Mouse (Mus musculus): ENCODE results near the gene Wdr74. TPM values are rescaled to one million over a fixed set of nuclear protein-coding genes. Genes with fewer than 3 reads are reported as not detected.

Wdr74 gene
- polyA plus RNA-seq, 1 experiment = 17.5 TPM

GRCm38 (mm10) chr19:8712870-8713305, 22.7 kb upstream of the Wdr74 start:
- no peak for TF ChIP-seq POLR2A (IDR thresholded peaks at IDR 0.05; ENCODE audit: low read depth, low read length)
- no peak for TF ChIP-seq CTCF (IDR thresholded peaks at IDR 0.05; ENCODE audit: extremely low read depth, insufficient read length, insufficient replicate concordance, low read depth, low read length)
- Histone ChIP-seq H3K27ac (ENCODE audit: insufficient read depth, low read depth, low read length) (peak overlapping the region; percentile 84), H3K27me3 (ENCODE audit: control insufficient read depth, insufficient read depth, low read length) (no peaks in the 10 kb centered on the region), H3K4me1 (ENCODE audit: control insufficient read depth, insufficient read depth, insufficient read length, low read length) (peaks cover 32% of the 10 kb centered on the region; the same call in 1 of the 2 replicates), H3K36me3 (ENCODE audit: control insufficient read depth, insufficient read depth, low read length) (peaks cover 38% of the 10 kb centered on the region), H3K4me3 (ENCODE audit: low read depth, low read length) (peak overlapping the region; percentile 69)
- under 1% methylated on average over 13 of the region's 13 CpGs for WGBS

GRCm38 (mm10) chr19:8713306-8713996, 22.2 kb upstream of the Wdr74 start:
- Histone ChIP-seq H3K4me3 (ENCODE audit: low read depth, low read length) (peak overlapping the region; percentile 69), H3K4me1 (ENCODE audit: control insufficient read depth, insufficient read depth, insufficient read length, low read length) (peaks cover 32% of the 10 kb centered on the region; the same call in 1 of the 2 replicates), H3K27ac (ENCODE audit: insufficient read depth, low read depth, low read length) (peak overlapping the region; percentile 84), H3K36me3 (ENCODE audit: control insufficient read depth, insufficient read depth, low read length) (peaks cover 33% of the 10 kb centered on the region), H3K27me3 (ENCODE audit: control insufficient read depth, insufficient read depth, low read length) (no peaks in the 10 kb centered on the region)
- peak; percentile 61 for TF ChIP-seq CTCF (IDR thresholded peaks at IDR 0.05; ENCODE audit: extremely low read depth, insufficient read length, insufficient replicate concordance, low read depth, low read length)
- TF ChIP-seq POLR2A (IDR thresholded peaks at IDR 0.05; ENCODE audit: low read depth, low read length) = peak; percentile 99
- under 1% methylated on average over 51 of the region's 51 CpGs for WGBS

GRCm38 (mm10) chr19:8713997-8714652, 21.5 kb upstream of the Wdr74 start:
- Histone ChIP-seq H3K4me3 (ENCODE audit: low read depth, low read length) (peak overlapping the region; percentile 69), H3K27ac (ENCODE audit: insufficient read depth, low read depth, low read length) (peak overlapping the region; percentile 84), H3K4me1 (ENCODE audit: control insufficient read depth, insufficient read depth, insufficient read length, low read length) (peaks cover 32% of the 10 kb centered on the region; the same call in 1 of the 2 replicates), H3K36me3 (ENCODE audit: control insufficient read depth, insufficient read depth, low read length) (peaks cover 26% of the 10 kb centered on the region), H3K27me3 (ENCODE audit: control insufficient read depth, insufficient read depth, low read length) (no peaks in the 10 kb centered on the region)
- 12% methylated on average over 13 of the region's 13 CpGs for WGBS
- TF ChIP-seq POLR2A (IDR thresholded peaks at IDR 0.05; ENCODE audit: low read depth, low read length) (no peak), CTCF (IDR thresholded peaks at IDR 0.05; ENCODE audit: extremely low read depth, insufficient read length, insufficient replicate concordance, low read depth, low read length) (no peak)

GRCm38 (mm10) chr19:8714653-8715481, 20.8 kb upstream of the Wdr74 start:
- H3K4me3 ChIP-seq (ENCODE audit: low read depth, low read length) = no peak overlapping the region
- no peaks in the 10 kb centered on the region for H3K27me3 ChIP-seq (ENCODE audit: control insufficient read depth, insufficient read depth, low read length)
- H3K4me1 ChIP-seq (ENCODE audit: control insufficient read depth, insufficient read depth, insufficient read length, low read length) = peaks cover 28% of the 10 kb centered on the region; the same call in 1 of the 2 replicates
- TF ChIP-seq POLR2A (IDR thresholded peaks at IDR 0.05; ENCODE audit: low read depth, low read length) (no peak), CTCF (IDR thresholded peaks at IDR 0.05; ENCODE audit: extremely low read depth, insufficient read length, insufficient replicate concordance, low read depth, low read length) (no peak)
- peaks cover 18% of the 10 kb centered on the region for H3K36me3 ChIP-seq (ENCODE audit: control insufficient read depth, insufficient read depth, low read length)
- WGBS = 52% methylated on average over 10 of the region's 10 CpGs
- peak overlapping the region; percentile 94 for H3K27ac ChIP-seq (ENCODE audit: insufficient read depth, low read depth, low read length)

GRCm38 (mm10) chr19:8715868-8716766, 19.5 kb upstream of the Wdr74 start:
- peaks cover 22% of the 10 kb centered on the region; the same call in 1 of the 2 replicates for H3K4me1 ChIP-seq (ENCODE audit: control insufficient read depth, insufficient read depth, insufficient read length, low read length)
- H3K36me3 ChIP-seq (ENCODE audit: control insufficient read depth, insufficient read depth, low read length) = peaks cover 7% of the 10 kb centered on the region; the same call in 1 of the 2 replicates
- 89% methylated on average over 10 of the region's 10 CpGs for WGBS
- H3K27ac ChIP-seq (ENCODE audit: insufficient read depth, low read depth, low read length) = peak overlapping the region; percentile 94
- no peak overlapping the region for H3K4me3 ChIP-seq (ENCODE audit: low read depth, low read length)
- TF ChIP-seq CTCF (IDR thresholded peaks at IDR 0.05; ENCODE audit: extremely low read depth, insufficient read length, insufficient replicate concordance, low read depth, low read length) (no peak), POLR2A (IDR thresholded peaks at IDR 0.05; ENCODE audit: low read depth, low read length) (no peak)
- H3K27me3 ChIP-seq (ENCODE audit: control insufficient read depth, insufficient read depth, low read length) = no peaks in the 10 kb centered on the region

All from small intestine, adult 2 months (tissue).